Mouse (Mus musculus): ENCODE data around the gene Cenpf.

Cenpf gene

DNA sequence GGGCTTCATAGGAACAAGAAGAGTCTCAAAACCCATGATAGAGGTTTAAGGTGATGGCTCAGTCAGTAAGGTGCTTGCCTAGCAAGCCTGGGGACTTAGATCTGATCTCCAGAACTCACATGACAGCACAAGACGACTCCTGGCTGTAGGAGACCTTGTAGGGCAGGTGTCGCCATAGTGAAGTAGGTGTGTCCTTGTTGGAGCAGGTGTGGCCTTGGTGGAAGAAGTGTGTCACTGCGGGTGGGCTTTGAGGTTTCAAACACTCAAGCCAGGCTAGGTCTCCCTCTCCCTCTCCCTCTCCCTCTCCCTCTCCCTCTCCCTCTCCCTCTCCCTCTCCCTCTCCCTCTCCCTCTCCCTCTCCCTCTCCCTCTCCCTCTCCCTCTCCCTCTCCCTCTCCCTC, 4.6 kb upstream of the Cenpf start:
- 50% methylated on average over 3 of the region's 3 CpGs for WGBS

GRCm38 (mm10) chr1:189689050-189689833, 1.4 kb upstream of the Cenpf start:
- 46% methylated on average over 4 of the region's 4 CpGs for WGBS

- under 1% methylated on average over 14 of the region's 15 CpGs for WGBS
Observed at GRCm38 (mm10) chr1:189688388-189688750, 483 bp upstream of the Cenpf start.

DNA sequence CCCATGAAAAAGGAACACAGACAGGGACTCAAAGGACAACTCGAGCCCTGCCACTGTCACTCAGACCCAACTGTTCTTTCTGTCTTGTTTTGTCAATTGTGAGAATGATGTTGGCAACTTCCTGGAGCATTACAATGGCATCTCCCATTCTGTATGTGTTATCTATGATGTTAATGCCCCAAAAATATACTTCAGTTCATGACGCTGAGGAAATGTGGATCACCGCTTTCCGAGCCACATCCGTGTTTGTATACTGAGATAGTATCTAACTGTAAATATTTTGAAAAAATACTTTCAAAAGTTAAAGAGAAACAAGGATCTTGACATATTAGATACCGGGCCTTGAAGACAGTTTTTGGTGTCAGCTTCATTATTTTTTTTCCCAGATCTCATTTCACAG, 1.9 kb downstream of the Cenpf start:
- 68% methylated on average over 6 of the region's 6 CpGs for WGBS

DNA sequence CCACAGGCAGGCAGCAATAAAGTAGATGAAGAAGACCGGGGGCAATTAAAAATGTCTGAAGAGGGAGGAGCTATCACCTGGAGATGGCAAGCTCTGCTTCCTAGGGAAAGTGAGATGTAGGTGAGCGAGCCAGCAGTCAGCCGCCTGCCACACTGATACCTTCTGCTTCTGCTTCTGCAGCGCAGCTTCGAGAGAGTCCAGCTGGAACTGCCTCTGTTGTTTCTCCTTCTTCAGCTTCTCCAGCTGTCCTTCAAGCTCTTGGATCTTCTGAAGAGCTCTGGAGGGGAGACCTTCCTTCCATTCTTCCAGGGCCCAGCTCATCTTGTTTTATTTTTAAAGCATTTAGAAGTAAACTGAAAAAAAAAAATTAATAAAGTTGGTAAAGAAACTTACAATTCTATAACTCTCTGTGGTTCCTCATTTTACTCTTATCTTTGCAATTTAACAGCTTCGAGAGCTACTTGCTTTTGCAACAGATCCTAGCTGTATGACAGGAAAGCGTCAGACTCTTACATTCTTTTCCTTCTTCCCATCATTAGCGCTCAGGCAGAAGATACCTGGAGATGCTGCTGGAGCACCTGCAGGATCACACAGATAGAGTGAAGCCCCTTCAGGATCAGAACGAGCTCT, 3.0 kb downstream of the Cenpf start:
- WGBS: 92% methylated on average over 9 of the region's 9 CpGs

DNA sequence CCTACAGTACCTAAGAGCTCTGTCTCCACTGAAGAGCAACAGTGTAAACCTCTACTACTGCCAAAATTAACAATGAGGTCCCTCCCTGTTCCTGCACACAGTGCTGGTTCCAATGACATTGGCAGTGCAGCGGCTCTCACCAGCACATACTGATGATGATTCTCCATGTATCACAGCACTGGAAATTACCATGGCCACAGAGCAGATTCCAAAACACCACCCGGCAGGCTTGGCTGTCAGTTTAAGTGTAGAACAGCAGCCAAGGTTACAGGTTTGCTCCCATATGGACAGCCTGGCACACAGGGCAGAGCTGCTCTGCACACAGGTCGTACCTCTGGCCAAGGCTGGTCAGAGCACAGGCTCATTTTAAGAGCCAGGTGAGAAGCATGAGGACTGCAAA, 8.3 kb downstream of the Cenpf start:
- WGBS: 90% methylated on average over 3 of the region's 3 CpGs

DNA sequence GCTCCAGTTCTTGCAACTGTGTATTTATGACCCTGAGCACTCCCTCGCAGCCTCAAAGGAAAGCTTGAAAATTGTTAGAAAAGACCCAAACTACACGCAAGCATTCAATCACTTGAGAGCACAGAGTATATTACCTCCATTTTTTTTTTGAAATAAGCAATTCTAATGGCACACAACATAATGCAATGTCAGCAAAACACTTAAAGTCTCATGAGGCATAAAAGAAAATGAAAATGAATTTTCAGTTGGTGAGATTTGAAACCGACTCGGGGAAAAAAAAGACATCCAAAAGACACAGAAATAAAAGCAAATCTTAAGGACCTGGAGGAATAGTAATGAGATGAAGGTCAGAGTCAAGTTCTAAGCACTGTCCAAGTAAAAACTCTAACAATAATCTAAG, 11.9 kb downstream of the Cenpf start:
- 88% methylated on average over 4 of the region's 4 CpGs for WGBS

DNA sequence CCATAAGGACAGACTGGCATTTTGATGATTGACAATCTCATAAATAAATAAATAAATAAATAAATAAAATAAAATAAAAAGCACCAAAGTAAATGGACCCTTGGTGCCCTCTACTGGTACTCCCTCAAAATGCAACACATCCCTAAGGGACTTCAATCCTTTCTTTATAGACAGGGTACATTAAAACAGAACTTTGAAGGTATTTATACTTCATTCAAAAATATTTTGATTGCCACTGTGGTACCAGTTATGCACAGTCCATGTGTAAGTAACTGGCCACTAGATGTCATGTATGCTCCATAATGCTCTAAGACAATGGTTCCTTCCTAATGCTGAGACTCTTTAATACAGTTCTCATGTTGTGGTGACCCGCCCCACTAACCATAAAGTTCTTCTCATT, 12.5 kb downstream of the Cenpf start:
- WGBS: 96% methylated on average over 1 of the region's 1 CpGs

DNA sequence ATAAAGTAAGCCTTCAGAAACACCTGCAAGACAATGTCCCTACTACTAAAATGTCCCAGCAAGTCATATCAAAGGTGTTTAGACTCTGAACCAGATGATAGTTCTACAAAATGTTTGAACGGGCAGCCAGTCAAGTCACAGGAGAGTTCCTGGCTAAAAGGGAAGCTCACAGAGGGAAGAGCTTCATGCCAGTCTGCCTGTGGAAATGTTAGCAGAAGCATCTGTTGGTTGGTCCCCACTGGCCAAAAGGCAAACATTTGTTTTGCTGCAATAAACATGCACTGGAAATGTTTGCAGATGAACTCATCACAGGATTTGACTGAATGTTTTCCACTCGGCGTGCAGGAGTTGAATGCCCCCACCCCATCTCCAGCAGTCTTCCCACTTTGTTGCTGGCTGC, 21.9 kb downstream of the Cenpf start:
- 78% methylated on average over 3 of the region's 3 CpGs for WGBS

GRCm38 (mm10) chr1:189664873-189665144, 23.1 kb downstream of the Cenpf start:
- 81% methylated on average over 4 of the region's 4 CpGs for WGBS

- 71% methylated on average over 10 of the region's 10 CpGs for WGBS
Observed at GRCm38 (mm10) chr1:189664061-189664872, 23.6 kb downstream of the Cenpf start.

DNA sequence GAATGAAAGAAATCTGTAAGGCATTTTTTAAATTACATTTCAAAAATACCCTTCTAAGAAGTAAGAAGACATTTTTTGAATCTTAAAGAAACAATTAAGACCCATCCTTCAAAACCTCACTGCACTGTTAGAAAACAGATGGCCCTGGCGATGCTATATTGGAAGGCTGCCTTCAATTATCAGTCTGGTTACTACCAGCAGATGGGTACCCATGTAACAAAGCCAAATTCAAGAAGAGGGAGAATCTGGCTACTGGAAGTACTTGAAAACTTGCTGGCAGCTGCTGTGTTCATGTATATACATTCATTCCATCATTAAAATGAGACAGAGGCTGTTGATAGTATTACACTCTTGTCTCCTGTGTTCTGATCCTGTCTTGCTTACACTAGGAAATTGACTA, 24.4 kb downstream of the Cenpf start:
- WGBS: 47% methylated on average over 1 of the region's 1 CpGs

GRCm38 (mm10) chr1:189657406-189657805, 30.5 kb downstream of the Cenpf start:
- 93% methylated on average over 8 of the region's 8 CpGs for WGBS

DNA sequence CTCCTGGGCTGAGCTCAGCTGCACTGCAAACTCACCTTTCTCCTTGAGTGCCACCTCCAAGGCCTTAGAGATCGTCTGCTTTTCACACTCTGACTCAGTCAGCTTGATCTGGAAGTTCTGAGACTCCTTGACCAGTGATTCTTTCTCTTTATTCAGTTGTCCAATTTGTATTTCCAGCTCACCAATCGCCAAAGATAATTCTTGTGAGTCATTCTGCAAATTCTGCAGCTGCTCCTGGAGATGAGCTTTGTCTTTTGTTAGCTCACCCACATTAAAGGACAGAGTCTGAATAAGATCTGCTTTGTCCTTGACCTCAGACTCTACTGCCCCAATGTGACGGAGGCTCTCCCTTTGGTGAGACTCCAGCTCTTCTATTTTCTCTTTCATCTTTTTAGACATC, 34.1 kb downstream of the Cenpf start:
- 77% methylated on average over 3 of the region's 3 CpGs for WGBS

DNA sequence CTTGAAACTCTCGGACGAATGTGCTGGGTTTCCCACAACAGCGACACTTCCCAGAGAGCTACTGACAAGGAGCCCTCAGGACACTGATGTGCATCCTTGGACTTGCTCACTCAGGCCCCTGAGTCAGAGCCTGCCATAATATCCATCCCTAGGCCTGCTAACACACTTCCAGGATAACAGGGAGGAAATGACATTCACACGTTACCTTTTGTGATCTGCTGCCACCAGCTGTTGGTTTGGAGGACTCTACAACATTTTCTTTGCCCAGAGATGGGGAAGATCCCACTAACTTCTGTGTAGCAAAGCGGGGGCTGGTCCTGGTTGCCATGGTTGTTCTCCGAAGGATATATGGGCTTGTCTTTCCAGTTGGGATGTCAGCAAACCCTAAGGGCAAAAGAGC, 41.3 kb downstream of the Cenpf start:
- WGBS: 86% methylated on average over 6 of the region's 6 CpGs

DNA sequence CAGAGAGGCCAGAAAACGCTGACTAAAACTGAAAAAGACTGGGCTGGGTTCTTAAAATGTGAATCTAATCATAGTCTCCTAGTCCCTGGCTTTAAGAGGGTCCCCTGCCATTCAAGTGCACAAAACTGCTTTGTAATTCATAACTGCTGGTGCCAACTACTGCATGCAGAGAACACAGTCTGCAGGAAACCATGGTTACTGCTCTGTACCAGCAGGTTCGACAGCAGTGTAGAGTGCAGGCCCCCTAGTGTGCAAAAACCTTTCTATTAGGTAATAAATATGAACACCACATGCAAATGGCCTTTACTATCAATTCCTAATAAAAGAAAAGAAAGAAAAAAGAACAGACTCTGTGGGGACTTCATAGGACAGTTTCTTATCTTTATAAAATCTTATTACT, 42.5 kb downstream of the Cenpf start:
- WGBS: 34% methylated on average over 2 of the region's 2 CpGs

GRCm38 (mm10) chr1:189644700-189645345, 43.1 kb downstream of the Cenpf start:
- 55% methylated on average over 3 of the region's 3 CpGs for WGBS

- WGBS: 56% methylated on average over 6 of the region's 6 CpGs
Observed at GRCm38 (mm10) chr1:189639581-189639980, 48.3 kb downstream of the Cenpf start.

DNA sequence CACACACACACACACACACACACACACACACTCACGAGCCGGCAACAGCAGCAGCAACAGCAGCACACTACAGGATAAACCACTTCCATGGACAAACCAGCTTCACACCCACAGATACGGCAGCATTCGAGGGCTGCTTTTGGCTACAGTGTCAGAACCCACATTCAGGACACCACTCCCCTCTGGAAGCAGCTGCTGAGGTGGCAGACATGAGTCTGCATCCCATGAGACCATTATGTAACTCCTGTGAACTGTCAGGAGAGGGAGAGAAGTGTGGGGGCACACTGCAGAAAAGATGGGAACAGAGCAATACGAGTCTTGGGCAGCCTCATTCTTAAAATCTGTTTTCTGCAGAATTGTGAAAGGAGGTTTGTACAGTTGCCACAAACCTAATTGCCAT, 54.1 kb downstream of the Cenpf start:
- WGBS: 34% methylated on average over 5 of the region's 5 CpGs

DNA sequence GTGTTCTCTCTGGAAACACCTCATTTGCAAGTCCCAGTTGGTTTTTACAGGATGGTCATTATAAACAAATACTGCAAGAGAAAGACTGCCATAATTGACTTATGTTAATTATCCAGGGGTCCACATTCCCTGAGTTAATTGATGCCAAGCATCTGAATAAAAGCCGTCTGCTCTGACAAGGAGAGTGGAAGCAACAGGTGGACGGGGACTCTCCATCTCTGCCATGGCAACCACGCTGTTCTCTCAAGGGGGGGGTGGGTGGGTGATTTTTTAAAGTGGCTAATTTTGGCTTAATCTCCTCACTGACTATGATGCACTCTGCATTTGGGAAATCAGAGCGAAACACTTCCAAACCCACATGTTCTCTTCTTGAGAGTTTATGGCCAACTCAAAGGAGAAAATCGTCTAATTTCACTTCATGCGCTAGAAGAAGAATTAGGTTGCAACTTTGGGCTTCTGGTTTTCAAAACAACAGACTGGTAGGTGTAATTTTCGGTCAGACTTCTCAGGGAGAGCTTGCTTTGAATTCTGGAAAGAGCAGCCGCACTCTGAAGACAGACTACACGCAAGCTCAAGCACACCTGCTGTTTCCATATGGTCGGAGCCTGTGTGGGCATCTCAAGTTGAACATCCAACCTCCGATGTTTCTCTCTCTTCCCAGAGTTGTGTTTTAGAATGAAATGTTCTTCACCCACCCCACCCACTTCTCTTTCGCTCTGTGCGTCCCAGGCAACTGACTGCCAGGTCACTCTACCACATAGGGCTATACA, 55.8 kb downstream of the Cenpf start:
- 33% methylated on average over 13 of the region's 13 CpGs for WGBS

DNA sequence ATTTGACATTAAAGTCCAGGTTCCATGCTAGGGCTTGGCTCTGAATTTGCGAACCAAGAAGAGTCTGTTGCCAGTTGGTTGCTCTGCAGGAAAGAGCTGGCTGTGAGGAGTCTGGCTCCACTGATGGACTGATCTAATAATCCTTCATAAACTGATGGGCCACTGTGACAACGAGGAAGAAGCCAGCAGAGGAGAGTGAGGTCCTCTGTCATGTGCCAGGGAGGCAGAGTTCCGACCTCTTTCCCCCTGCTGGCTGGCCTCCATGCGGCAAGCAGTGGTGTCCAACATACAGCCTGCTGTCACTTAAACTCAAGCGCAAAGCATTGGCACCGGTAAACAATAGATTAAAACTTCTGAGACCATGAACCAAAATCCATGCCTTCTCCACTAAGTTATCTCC, 57.9 kb downstream of the Cenpf start:
- 88% methylated on average over 6 of the region's 6 CpGs for WGBS

All from cerebral cortex, adult 2 months (tissue).